Mouse (Mus musculus): ENCODE measurements around the gene Kdm2b. TPM values are rescaled to one million over a fixed set of nuclear protein-coding genes. Genes with fewer than 3 reads are reported as not detected.
A peak's percentile ranks its signal among the peaks of the same experiment; 100 is the strongest.
"Not testable (repeated sequence)": the region's sequence is repeated elsewhere in the genome, so short reads cannot be mapped to it uniquely, and the experiment has no call there.

Kdm2b gene
- polyA plus RNA-seq, 1 experiment: 27.5 TPM

- Histone ChIP-seq H3K4me1 (ENCODE audit: control insufficient read depth, insufficient read depth, low read length) (peaks cover 8% of the 10 kb centered on the region), H3K27me3 (ENCODE audit: control insufficient read depth, insufficient read depth, low read length) (no peaks in the 10 kb centered on the region), H3K27ac (ENCODE audit: insufficient read depth, low read length) (no peak overlapping the region), H3K4me3 (replicated peaks; ENCODE audit: insufficient read depth, low read depth, low read length) (no peak overlapping the region)
- WGBS: 79% methylated on average over 3 of the region's 3 CpGs
- TF ChIP-seq POLR2A (IDR thresholded peaks at IDR 0.05; ENCODE audit: borderline replicate concordance, insufficient read depth, low read length) (no peak), CTCF (IDR thresholded peaks at IDR 0.05; ENCODE audit: borderline replicate concordance, insufficient read depth, low read depth, low read length) (no peak)
- no peak for DNase-seq
Observed at GRCm38 (mm10) chr5:122985276-122985675, 4.3 kb downstream of the Kdm2b start.

GRCm38 (mm10) chr5:122984483-122984882 lies 5.1 kb downstream of the Kdm2b start:
- no peak overlapping the region for H3K27ac ChIP-seq (ENCODE audit: insufficient read depth, low read length)

GRCm38 (mm10) chr5:122978970-122979369 lies 10.7 kb downstream of the Kdm2b start:
- Histone ChIP-seq H3K27ac (ENCODE audit: insufficient read depth, low read length) (no peak overlapping the region), H3K4me1 (ENCODE audit: control insufficient read depth, insufficient read depth, low read length) (peaks cover 3% of the 10 kb centered on the region; the same call in 1 of the 2 replicates), H3K4me3 (replicated peaks; ENCODE audit: insufficient read depth, low read depth, low read length) (no peak overlapping the region), H3K27me3 (ENCODE audit: control insufficient read depth, insufficient read depth, low read length) (no peaks in the 10 kb centered on the region)
- WGBS: 51% methylated on average over 8 of the region's 8 CpGs
- TF ChIP-seq CTCF (IDR thresholded peaks at IDR 0.05; ENCODE audit: borderline replicate concordance, insufficient read depth, low read depth, low read length): no peak
- no peak for TF ChIP-seq POLR2A (IDR thresholded peaks at IDR 0.05; ENCODE audit: borderline replicate concordance, insufficient read depth, low read length)
- DNase-seq: no peak

More at GRCm38 (mm10) chr5:122984483-122984882, 5.1 kb downstream of the Kdm2b start:
- Histone ChIP-seq H3K27me3 (ENCODE audit: control insufficient read depth, insufficient read depth, low read length) (no peaks in the 10 kb centered on the region), H3K4me3 (replicated peaks; ENCODE audit: insufficient read depth, low read depth, low read length) (no peak overlapping the region), H3K4me1 (ENCODE audit: control insufficient read depth, insufficient read depth, low read length) (peaks cover 8% of the 10 kb centered on the region)
- no peak for DNase-seq
- TF ChIP-seq POLR2A (IDR thresholded peaks at IDR 0.05; ENCODE audit: borderline replicate concordance, insufficient read depth, low read length) (no peak), CTCF (IDR thresholded peaks at IDR 0.05; ENCODE audit: borderline replicate concordance, insufficient read depth, low read depth, low read length) (no peak)
- WGBS: 93% methylated on average over 5 of the region's 5 CpGs

- not testable (repeated sequence) for H3K27ac ChIP-seq (ENCODE audit: insufficient read depth, low read length); DNase-seq; H3K4me3 ChIP-seq (replicated peaks; ENCODE audit: insufficient read depth, low read depth, low read length); H3K27me3 ChIP-seq (ENCODE audit: control insufficient read depth, insufficient read depth, low read length)
- H3K4me1 ChIP-seq (ENCODE audit: control insufficient read depth, insufficient read depth, low read length): peaks cover 11% of the 10 kb centered on the region; the same call in 1 of the 2 replicates
- WGBS: 88% methylated on average over 4 of the region's 4 CpGs
Observed at GRCm38 (mm10) chr5:122974701-122975100, 14.9 kb downstream of the Kdm2b start.

DNA sequence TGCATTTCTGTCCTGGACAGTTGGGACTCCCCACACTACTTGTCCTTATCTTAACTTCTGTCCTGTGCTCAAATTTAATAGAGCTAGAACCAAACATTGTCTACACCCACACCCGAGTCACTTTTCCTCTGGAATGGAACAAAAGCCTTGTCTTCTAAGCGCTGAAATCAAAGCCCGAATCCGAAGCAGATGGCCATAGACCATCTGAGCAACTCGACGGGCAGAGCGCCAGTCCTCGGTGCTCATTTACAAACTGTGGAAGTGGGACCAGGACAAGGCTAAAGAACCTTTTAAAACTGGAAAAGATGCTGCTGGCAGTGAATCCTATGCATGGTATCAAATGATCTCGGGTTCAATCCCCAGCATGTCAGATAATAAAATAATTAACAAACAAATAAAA lies 17.5 kb downstream of the Kdm2b start:
- TF ChIP-seq CTCF (IDR thresholded peaks at IDR 0.05; ENCODE audit: borderline replicate concordance, insufficient read depth, low read depth, low read length) (no peak), POLR2A (IDR thresholded peaks at IDR 0.05; ENCODE audit: borderline replicate concordance, insufficient read depth, low read length) (no peak)
- H3K27ac ChIP-seq (ENCODE audit: insufficient read depth, low read length): no peak overlapping the region
- DNase-seq: peak; percentile 79 to 83
- 9% methylated on average over 9 of the region's 9 CpGs for WGBS
- peaks cover 8% of the 10 kb centered on the region; the same call in 1 of the 2 replicates for H3K4me1 ChIP-seq (ENCODE audit: control insufficient read depth, insufficient read depth, low read length)
- no peak overlapping the region for H3K4me3 ChIP-seq (replicated peaks; ENCODE audit: insufficient read depth, low read depth, low read length)
- no peaks in the 10 kb centered on the region for H3K27me3 ChIP-seq (ENCODE audit: control insufficient read depth, insufficient read depth, low read length)

DNA sequence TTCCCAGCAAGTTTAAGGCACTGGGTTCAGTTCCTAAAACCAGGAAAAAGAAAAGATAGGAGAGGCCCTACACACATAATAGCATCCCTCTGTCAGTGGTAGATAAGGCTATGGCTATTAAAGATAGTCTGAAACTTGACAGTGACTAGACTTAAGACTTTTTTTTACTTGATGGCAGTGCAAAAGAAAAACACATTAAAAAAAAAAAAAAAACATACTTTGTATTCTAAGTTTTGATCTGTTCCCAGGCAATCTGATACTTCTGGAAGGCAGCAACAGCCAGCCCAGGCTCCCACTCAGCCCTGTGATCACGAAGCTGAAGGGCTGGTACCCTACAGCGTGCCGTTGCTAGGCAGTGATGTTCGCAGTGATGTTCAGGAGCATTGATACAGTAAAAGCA lies 18.2 kb downstream of the Kdm2b start:
- H3K4me3 ChIP-seq (replicated peaks; ENCODE audit: insufficient read depth, low read depth, low read length): no peak overlapping the region
- WGBS: 91% methylated on average over 4 of the region's 4 CpGs
- no peak overlapping the region for H3K27ac ChIP-seq (ENCODE audit: insufficient read depth, low read length)
- DNase-seq: no peak
- TF ChIP-seq CTCF (IDR thresholded peaks at IDR 0.05; ENCODE audit: borderline replicate concordance, insufficient read depth, low read depth, low read length): no peak
- no peak for TF ChIP-seq POLR2A (IDR thresholded peaks at IDR 0.05; ENCODE audit: borderline replicate concordance, insufficient read depth, low read length)
- peaks cover 8% of the 10 kb centered on the region; the same call in 1 of the 2 replicates for H3K4me1 ChIP-seq (ENCODE audit: control insufficient read depth, insufficient read depth, low read length)
- H3K27me3 ChIP-seq (ENCODE audit: control insufficient read depth, insufficient read depth, low read length): no peaks in the 10 kb centered on the region

GRCm38 (mm10) chr5:122970056-122970455 lies 19.6 kb downstream of the Kdm2b start:
- Histone ChIP-seq H3K27ac (ENCODE audit: insufficient read depth, low read length) (no peak overlapping the region), H3K4me3 (replicated peaks; ENCODE audit: insufficient read depth, low read depth, low read length) (no peak overlapping the region), H3K4me1 (ENCODE audit: control insufficient read depth, insufficient read depth, low read length) (peaks cover 12% of the 10 kb centered on the region; the same call in 1 of the 2 replicates), H3K27me3 (ENCODE audit: control insufficient read depth, insufficient read depth, low read length) (no peaks in the 10 kb centered on the region)
- WGBS: 86% methylated on average over 5 of the region's 5 CpGs
- no peak for DNase-seq
- TF ChIP-seq CTCF (IDR thresholded peaks at IDR 0.05; ENCODE audit: borderline replicate concordance, insufficient read depth, low read depth, low read length) (no peak), POLR2A (IDR thresholded peaks at IDR 0.05; ENCODE audit: borderline replicate concordance, insufficient read depth, low read length) (no peak)

GRCm38 (mm10) chr5:122968322-122968721 lies 21.3 kb downstream of the Kdm2b start:
- DNase-seq: peak; percentile 69 to 75
- TF ChIP-seq POLR2A (IDR thresholded peaks at IDR 0.05; ENCODE audit: borderline replicate concordance, insufficient read depth, low read length): no peak
- TF ChIP-seq CTCF (IDR thresholded peaks at IDR 0.05; ENCODE audit: borderline replicate concordance, insufficient read depth, low read depth, low read length): peak; percentile 86
- WGBS: 49% methylated on average over 4 of the region's 4 CpGs
- Histone ChIP-seq H3K4me3 (replicated peaks; ENCODE audit: insufficient read depth, low read depth, low read length) (no peak overlapping the region), H3K4me1 (ENCODE audit: control insufficient read depth, insufficient read depth, low read length) (peaks cover 16% of the 10 kb centered on the region; the same call in 1 of the 2 replicates), H3K27me3 (ENCODE audit: control insufficient read depth, insufficient read depth, low read length) (no peaks in the 10 kb centered on the region), H3K27ac (ENCODE audit: insufficient read depth, low read length) (no peak overlapping the region)
